In genomic region chr6:51212216-51212615, GRCm38 (mm10) we compare ENCODE assay signal across 18 mouse cellular contexts.
"Had no signal": no experiment of that assay in that cellular context is flagged by ENCODE, and none has a peak within 500 bp of the region (broad histone marks: within the 10 kb centered on the region; RNA-seq: fewer than 3 reads in every experiment).

No protein-coding gene starts in this region.

- H3K27ac ChIP-seq: kidney, embryonic 15.5 days; left cerebral cortex, adult 2 months; limb, embryonic 13.5 days; liver, embryonic 12.5 days; liver, embryonic 15.5 days; midbrain, embryonic 10.5 days; neural tube, embryonic 12.5 days; neural tube, embryonic 15.5 days had no signal

- ATAC-seq: liver, embryonic 12.5 days had no signal

- H3K9me3 ChIP-seq: kidney, embryonic 15.5 days; limb, embryonic 13.5 days; liver, embryonic 12.5 days; liver, embryonic 15.5 days; lung, embryonic 15.5 days; megakaryocyte, embryonic 14.5 days; midbrain, embryonic 10.5 days; neural tube, embryonic 12.5 days; neural tube, embryonic 15.5 days had no signal

- H3K36me3 ChIP-seq: kidney, embryonic 15.5 days; limb, embryonic 13.5 days; liver, embryonic 12.5 days; liver, embryonic 15.5 days; lung, embryonic 15.5 days; midbrain, embryonic 10.5 days; neural tube, embryonic 12.5 days; neural tube, embryonic 15.5 days had no signal

- DNase-seq: kidney, adult 8-10 months; kidney, postnatal 36 days; layer of hippocampus, postnatal 36 days; liver; lung, adult 18-20 months; lung, postnatal 36 days; midbrain, embryonic 14.5 days; thymus, postnatal 25 days had no signal

- H3K4me2 ChIP-seq: limb, embryonic 13.5 days; liver, embryonic 12.5 days; liver, embryonic 15.5 days; neural tube, embryonic 12.5 days; neural tube, embryonic 15.5 days had no signal

- H3K4me1 ChIP-seq: liver, embryonic 15.5 days had no signal

- H3K4me3 ChIP-seq: kidney, embryonic 15.5 days; left cerebral cortex, adult 2 months; limb, embryonic 13.5 days; liver, embryonic 12.5 days; liver, embryonic 15.5 days; lung, embryonic 15.5 days; megakaryocyte, embryonic 14.5 days; midbrain, embryonic 10.5 days; neural tube, embryonic 12.5 days; neural tube, embryonic 15.5 days had no signal

- H3K27me3 ChIP-seq: neural tube, embryonic 12.5 days; neural tube, embryonic 15.5 days had no signal

- H3K9ac ChIP-seq: kidney, embryonic 15.5 days; limb, embryonic 13.5 days; liver, embryonic 12.5 days; liver, embryonic 15.5 days; lung, embryonic 15.5 days; neural tube, embryonic 12.5 days; neural tube, embryonic 15.5 days had no signal
